Mouse (Mus musculus): Measurements from ENCODE around the gene Kifc3.

Kifc3 gene

DNA sequence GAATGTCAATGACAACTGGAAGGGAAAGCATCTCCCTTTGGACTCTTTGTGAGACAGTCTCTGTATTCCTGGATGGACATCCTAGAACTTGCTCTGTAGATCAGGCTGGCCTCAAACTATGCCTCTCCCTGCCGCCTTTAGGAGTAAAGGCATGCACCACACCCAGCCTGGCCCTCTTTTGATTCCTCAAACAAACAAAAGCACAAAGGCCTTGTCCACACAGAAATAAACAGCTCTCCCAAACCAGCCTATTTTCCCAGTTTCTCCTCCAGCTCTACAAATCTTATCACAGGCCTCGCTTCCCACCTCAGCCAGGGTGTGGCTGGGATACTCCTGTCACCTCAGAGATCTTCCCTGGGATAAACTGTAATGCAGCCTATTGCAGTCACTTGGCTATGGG lies 68.4 kb downstream of the Kifc3 start:
- no peak for DNase-seq (ENCODE audit: low spot score)

DNA sequence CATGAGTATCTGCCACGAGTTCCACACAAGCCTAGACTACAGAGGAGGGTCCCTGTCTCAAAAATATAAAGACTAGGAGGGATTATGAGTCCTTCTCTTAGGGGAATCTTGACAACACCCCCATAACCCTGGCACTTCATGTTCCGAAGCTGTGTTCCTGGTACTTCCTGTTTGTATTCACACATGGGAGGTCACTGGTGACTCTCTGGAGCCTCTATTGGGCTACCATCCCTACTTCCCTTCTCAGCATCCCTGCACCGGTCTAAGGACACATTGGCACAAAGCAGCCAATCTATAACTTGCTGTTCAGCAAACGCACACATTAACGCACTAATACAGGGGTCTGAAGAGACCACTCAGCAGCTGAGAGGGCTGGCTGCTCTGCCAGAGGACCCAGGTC lies 70.6 kb downstream of the Kifc3 start:
- no peak for DNase-seq (ENCODE audit: low spot score)

DNA sequence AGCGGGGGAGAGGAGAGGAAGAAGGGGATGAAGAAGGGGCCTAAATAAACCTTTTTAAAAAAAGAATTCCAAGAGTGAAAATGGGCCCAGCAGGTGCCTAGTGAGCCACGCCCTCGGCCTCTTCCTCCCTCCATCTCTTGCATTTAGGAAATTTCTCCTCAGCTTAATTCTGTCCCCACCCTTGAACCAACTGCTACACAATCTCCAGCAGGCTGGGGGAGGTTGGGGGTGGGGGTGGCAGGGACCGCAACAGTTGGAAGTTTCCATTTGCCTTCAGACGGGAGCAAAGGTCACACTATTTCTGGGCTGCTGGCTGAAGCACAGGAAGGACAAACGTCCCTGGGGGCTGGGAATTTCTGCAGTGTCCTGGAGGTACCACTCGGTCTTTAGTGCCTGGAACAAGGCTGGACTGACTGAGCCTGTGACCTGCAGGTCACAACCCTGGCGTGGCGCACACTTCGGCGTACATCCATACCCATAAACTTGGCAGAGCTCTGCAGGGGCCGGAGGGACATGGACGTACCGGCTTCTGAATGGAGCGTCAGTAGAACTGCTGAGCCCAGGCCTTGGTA lies 71.6 kb downstream of the Kifc3 start:
- no peak for DNase-seq (ENCODE audit: low spot score)

DNA sequence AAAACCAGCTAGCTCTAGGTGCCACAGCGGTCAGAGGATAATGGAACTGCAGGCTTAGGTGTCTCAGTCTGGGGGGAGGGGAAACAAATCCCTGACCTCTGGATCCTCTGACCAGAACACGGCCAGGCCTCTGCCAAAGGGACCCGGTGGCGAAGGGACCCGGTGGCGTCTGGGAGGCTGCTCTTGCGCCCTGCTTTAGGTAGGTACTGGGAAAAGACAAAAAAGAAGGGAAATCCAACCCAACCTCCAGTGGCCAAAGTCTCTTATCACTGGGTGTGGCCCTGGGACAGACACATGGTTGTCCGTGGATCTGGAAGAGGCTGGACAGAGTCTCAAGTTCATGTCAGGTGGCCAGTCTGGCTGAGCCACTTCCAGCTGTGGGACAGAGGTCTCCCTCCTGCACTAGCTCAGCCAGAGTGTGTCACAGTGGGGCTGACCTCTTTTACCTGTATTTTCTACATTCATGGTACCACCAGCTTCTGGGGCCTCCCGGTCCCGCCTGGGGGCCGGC lies 73.8 kb downstream of the Kifc3 start:
- no peak for DNase-seq (ENCODE audit: low spot score)

DNA sequence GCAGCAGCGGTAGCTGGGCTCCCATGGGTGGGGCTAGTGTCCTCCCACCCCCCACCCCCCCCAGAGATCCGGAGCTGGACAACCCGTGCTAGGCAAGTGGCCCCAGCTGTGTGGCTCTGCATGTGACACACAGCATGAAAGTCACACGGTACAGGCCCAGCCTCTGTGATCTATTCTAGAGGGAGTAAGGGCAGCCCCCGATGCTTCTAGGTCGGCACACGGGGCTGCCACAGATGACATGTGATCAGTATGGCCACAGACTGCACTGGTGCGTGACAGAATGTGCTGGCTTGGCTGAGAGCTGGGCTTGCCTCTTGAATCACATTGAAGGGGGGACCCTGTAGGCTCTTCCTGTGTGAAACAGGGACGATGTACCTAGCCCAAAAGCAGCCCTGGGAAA lies 75.0 kb downstream of the Kifc3 start:
- no peak for DNase-seq (ENCODE audit: low spot score)

DNA sequence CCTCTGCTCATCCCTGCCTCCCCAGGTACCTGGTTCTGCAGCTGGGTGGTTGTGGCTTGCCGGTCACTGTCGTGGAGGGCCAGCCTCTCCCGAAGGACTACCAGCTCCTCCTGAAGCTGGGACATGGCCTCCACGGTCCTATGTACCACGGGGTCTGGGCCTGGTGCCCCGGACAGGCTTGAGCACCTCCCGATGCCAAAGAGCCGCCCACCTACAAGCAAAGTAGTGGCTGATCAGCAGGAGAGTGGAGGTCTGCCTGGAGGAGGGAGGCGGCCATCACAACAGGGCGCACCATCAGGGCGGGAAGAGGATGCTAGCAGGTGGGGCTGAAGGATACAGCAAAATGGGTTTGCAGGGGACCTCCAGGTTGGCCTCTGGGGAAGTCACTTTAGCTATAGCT lies 76.1 kb downstream of the Kifc3 start:
- DNase-seq (ENCODE audit: low spot score): no peak

DNA sequence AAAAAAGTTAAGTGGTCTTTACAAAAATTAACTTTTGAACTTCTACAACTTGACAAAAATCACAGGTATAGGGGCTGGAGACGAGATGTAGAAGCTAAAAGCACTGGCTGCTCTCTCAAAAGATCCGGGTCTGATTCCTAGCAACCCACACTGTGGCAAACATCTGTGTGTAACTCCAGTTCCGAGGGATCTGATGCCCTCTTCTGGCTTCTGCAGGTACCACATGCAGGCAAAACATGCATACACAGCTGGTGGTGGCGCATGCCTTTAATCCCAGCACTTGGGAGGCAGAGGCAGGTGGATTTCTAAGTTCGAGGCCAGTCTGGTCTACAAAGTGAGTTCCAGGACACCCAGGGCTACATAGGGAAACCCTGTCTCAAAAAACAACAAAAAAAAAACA lies 79.2 kb downstream of the Kifc3 start:
- DNase-seq (ENCODE audit: low spot score): no peak

DNA sequence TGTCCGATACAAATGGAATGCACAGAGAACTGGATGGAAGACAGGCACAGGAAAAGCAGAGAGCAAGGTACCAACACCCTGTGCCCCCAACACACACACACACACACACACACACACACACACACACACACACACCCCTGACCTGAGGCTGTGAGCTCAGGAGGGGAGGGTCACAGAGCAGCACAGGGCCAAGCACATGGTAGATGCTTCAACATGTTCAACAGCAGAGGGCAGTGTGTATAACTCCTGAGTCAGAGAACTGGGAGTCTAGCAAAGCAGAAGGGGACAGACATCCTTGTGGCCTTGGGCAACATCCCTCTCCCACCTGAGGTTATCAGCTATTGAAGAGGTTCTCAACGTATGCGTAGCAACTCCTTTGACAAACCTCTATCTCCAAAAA lies 88.9 kb downstream of the Kifc3 start:
- no peak for DNase-seq (ENCODE audit: low spot score)

DNA sequence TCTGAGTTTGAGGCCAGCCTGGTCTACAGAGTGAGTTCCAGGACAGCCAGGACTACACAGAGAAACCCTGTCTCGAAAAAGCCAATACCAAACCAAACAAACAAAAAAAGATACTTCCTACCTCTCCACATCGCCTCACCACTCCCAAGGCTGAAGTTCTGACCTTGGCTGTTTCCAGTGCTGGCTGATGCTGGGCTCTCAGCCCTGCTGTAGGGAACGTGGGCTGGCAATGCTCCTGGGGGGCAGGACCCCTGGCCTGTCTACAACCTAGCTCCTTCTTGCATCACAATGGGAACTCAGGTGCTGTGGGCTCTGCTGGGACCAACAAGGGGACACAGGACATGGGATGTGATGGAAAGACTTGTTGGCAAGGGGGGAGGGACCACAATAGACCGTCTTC lies 89.5 kb downstream of the Kifc3 start:
- DNase-seq (ENCODE audit: low spot score): no peak

DNA sequence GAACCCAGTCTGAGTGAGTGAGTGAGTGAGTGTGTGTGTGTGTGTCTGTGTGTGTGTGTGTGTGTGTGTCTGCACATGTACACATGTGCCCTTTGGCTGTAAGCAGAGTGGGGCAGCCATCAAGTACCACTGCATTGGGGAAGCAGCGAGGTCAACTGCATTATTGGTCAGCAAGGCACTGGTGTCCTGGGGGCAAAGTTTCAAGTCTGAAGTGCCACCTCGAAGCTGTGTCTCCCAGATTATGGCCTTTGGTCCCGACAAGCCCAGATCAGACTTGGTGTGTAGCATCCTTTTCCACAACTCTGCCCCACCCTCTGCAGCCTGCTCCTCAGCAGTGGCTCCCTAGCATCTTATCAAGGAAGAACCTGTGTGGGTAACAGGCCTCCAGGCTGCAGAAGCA lies 90.0 kb downstream of the Kifc3 start:
- no peak for DNase-seq (ENCODE audit: low spot score)

DNA sequence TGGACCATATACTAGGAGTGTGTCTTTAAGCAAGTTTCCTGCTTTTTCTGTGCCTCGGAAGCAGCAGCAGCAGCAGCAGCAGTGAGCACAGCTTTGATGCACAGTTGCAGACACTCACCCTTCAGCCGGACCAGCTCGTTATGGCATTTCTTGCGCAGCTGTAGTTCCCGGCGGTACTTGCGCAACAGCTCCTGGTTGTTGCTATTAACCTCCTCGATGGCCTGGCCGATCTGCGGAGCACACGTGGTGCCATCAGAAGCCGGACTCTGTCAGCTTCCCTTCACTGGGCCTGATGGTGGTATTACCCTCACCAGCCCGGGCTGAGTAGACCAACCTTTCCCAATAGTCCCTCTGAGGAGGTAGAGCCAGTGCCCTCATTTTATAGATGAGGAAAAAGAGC lies 95.3 kb downstream of the Kifc3 start:
- DNase-seq (ENCODE audit: low spot score): no peak

DNA sequence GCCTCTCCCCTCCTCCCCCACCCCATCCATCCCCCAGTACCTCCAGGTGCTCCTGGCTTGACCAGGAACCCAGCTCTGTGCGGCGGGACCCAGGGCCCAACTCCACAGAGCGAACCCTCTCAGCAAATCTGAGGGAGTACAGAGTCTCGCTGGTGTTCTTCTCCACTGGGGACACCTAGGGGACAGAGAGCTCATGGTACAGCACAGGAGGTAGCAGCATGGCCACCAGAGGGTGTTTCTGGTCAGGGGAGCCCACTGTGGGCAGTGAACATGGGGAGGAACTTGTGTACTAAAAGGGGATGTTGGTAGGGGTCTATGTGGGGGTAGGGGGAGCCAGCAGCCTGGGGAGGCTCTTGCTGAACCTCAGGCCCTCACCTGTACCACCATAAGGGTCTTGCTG lies 100.6 kb downstream of the Kifc3 start:
- DNase-seq (ENCODE audit: low spot score): no peak

DNA sequence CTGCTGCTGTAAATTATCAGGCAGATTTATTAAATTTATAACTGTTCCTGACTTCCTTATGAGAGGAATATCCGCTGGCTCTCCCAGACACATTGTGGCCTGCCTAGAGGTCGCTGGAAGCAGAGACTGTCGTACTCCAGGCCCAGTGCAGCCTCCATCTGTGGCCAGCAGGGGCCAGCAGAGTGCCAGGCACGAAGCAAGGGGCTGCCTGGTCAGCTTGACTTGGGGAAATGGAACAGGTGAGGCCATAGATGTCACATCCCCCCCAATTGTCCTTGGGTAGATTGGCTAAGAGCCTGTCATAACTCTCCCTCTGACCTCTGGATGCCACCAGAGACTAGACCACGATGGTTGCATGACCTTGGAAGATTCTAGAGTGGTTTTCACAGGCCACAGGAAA lies 103.6 kb downstream of the Kifc3 start:
- DNase-seq (ENCODE audit: low spot score): no peak

DNA sequence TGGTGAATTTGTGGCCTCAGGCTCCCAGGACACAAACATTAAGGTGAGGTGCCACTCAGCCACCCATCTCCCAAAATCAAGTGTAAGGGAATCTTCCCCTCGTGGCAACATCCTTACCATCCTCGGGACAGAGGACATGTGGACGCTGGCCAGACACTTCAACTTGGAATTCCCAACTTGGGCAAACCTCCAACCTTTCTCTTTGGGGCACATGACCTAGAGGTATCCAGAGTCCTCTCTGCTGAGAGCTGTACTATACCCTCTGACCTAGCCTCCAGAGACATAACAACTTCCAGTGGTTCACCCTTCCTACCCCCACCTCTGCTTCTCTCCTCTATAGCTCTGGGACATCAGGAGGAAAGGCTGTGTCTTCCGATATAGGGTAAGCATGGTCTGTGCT lies 109.0 kb downstream of the Kifc3 start:
- DNase-seq (ENCODE audit: low spot score): no peak

DNA sequence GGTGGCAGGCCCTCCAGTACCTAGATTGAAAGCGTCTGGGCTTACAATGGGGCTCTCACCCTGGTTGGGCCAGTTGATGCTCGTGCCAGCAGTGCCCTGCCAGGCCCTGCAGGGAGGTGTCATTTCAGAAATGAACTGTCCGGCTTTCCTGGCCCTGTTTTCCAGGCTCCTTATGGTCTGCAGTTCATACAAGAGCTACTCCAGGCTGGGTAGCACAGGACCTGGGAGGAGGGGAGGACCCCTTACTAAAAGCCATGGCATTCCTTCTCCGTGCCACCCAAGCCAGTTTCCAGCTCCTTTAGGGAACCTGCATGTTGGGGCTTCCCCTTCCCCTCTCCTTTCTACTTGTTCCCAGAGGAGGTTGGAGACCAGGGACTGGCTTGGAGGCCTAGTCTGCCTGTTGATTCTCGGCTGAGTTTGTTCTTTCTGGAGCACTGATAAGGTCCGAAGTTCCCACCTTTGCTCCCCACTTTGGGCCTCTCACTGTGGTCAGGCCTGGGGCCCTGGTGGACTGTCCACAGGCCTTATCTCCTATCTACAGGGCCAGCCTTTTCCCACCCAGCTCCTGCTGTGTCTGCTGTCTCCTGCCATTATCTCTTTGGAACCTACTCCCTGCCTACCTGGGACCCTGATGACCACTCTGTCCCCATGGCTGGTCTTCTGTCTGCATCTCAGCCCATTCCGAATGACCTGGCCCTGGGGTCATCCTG lies 117.0 kb downstream of the Kifc3 start:
- no peak for DNase-seq (ENCODE audit: low spot score)

DNA sequence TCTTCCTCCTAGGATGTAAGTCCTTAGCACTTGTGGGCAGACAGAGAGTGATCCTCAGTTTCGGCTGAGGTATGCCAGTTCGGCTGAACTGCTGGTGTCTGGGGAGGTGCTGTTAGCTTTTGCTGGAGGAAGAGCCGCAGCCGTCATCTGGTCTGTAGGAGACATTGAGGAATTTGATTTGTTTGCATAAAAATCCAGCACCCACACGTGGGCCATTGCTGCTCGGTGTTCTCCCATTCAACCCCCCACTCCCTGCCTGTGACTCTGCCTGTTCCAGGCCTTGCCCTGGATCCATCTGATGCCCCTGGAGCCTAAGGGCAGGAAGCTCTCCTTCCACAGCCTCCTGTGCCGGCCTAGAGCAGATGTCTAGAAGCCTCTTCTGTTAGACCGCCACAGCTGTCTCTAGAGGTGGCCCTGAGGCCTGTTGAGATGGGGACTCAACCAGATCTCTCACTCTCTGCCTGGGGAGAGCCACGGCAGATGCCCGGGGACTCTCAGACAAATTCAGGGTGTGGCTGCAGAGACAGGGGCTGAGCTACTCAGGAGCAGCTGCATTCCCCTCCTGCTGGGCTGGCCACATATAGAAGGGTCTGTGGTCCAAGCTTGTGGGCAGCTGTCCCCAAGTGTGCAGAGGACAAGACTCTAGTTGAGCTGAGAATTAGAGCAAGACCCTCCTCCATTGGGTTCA lies 117.7 kb downstream of the Kifc3 start:
- DNase-seq (ENCODE audit: low spot score): no peak

DNA sequence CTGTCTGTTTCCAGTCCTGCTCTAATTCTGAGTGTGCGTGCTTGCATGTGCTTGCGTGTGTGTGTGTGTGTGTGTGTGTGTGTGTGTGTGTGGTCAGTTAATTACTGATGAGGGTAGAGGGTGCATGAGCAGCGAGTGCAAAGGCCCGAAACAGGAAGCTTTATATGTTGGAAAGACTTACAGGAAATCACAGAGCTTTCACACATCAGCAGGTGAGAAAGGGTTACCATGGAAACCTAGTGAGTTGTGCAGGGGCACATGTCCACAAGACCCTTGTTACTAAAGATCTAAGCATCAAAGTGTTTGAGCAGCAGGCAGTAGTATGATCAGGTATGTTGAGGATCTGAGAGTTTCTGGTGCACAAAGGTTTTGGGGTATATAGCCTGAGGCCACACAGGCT lies 118.4 kb downstream of the Kifc3 start:
- no peak for DNase-seq (ENCODE audit: low spot score)

DNA sequence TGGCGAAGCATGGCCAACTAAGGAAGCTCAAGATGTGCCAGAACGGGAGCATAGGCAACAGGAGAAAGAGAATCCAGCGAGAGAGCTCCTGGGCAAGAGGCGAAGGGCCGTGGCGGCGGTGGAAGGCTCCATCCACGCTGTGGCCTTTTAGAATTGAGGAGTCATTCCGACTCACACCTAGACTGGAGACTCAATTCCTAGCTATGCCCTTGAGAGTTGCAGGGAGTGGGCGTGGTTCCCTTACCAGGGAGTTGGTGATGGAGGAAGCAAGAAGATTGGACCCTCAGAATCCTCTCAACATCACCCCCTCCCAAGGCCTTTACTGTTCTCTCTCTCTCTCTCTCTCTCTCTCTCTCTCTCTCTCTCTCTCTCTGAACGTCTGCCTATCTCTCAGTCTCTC lies 121.0 kb downstream of the Kifc3 start:
- DNase-seq (ENCODE audit: low spot score): peak; percentile 30

DNA sequence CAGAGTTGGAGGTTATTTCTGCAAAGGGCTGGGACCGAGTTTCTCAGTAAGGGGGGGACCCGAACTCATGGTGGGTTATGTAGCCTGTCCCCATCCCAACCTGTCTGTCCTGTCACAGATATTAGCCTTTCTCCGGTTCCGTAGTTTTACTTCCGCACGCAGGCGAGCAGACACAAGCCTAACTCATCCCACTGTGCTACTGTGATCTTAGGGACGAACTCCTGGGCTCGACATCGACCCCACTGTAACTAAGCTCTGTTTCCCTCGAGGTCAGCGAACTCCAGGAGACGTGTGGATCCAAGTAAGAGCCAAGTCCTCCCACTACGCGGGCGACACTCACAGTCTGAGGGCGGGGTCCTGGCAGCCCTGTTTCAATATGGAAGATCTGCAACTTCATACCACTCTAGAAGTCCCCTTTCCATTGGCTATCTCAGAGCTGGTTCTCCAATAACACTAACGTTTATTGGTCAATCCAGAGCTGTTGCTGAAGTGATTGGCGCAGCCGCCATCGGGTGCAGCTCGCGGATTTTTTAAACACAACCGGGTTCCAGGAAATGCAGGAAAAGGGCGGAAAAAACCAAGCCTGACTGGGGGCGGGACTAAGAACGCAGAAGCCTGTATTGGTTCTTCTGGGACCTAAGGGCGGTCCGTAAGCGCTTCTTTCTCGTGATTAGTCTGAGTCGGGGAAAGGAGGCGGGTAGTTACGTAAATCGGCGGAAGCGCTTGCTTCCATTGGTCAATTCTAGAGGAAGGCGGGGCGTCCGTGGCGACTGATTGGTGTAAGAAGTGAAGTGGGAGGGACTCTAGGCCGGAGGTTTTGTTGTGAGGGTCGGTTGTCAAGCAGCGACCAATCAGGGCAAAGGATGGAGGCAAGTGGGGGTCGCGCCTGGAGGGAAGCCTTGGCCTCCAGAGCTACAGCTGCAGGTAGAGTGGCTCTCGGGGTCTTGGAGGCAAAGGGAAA lies 122.0 kb downstream of the Kifc3 start, which contains the start of gene Katnb1:
Gene Katnb1 (plus strand): TSS at position 806 of the 961 bp plus-strand sequence.
- peak; percentile 99 for DNase-seq (ENCODE audit: low spot score)

DNA sequence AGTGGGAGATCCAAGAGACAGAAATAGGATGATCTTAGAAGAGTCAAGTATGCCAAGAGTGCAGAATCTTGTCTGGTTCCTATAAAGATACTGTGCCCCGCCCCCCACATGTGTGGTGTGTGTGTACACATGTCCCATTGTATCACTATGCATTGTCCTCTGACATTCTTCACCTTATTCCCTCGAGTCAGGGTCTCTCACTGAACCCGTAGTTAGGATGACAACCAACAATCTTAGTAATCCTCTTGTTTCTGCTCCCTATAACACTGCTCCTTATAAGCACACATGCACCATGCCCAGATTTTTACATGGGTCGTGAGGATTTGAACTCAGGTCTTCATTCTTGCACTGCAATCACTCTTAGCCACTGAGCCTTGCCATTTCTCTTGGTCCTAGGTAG lies 123.3 kb downstream of the Kifc3 start:
- DNase-seq (ENCODE audit: low spot score): no peak

DNA sequence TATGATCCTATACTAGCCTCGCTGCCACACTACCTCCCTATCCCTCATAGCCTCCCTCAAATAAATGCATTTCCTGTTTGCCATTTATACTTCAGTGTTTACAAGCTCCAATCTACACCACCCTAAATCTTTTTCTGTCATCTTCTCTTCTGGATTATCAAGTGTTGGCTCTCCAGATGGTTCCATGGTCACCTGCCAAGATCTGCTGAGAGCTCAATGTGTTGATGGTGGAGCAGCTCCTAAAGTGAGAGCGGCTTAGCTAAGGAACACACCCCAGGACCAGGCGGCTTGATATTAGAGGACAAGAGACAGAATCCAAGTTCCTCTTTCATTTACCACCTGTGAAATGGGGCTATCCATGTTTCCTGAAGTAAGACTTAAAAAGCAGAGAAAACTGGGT lies 124.6 kb downstream of the Kifc3 start:
- no peak for DNase-seq (ENCODE audit: low spot score)

DNA sequence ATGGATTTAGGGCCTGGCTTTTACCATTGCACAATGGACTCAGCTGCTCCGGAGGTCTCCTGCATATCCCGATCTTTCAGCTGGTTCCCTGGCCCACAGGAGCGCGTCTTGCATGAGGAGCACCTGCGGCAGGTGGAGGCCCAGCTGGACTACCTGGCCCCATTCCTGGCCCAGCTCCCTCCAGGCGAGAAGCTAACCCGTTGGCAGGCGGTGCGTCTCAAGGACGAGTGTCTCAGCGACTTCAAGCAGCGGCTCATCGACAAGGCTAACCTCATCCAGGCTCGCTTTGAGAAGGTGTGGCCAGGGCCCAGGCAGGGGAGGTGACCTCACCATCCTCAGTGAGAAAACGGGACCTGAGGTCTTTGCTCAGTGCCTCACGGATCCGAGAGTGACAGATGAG lies 126.5 kb downstream of the Kifc3 start:
- DNase-seq (ENCODE audit: low spot score): no peak

Measured in c-Kit-positive CD71-positive TER-119-positive erythroid progenitor cells, embryonic 14.5 days (primary cell).